Mouse (Mus musculus) MEL (cell line): ENCODE results near the gene Coq8b.
A peak's percentile ranks its signal among the peaks of the same experiment; 100 is the strongest.

Experiments used
- BHLHE40 ChIP-seq: IDR thresholded peaks from 2 replicates; pipeline ENCODE4 v1.6.1; 2012; ENCODE audit warnings: low read depth, mild to moderate bottlenecking, inconsistent platforms, low read length, improper control_type of control experiment, borderline replicate concordance
- CTCF ChIP-seq, 3 experiments: IDR thresholded peaks in 2 of 3; conservative IDR thresholded peaks in 1 of 3; 2 replicates each; pipeline ENCODE4 v1.5.1; 2011 to 2012; ENCODE audit warnings: low read length in 3 of 3, low read depth in 2 of 3, mild to moderate bottlenecking in 2 of 3, improper control_type of control experiment in 1 of 3, inconsistent platforms in 1 of 3, mixed read lengths in 1 of 3, moderate library complexity in 1 of 3; ENCODE audit not compliant: control insufficient read depth in 1 of 3, insufficient read depth in 1 of 3, poor library complexity in 1 of 3, severe bottlenecking in 1 of 3
- ELF1 ChIP-seq: IDR thresholded peaks from 2 replicates; pipeline ENCODE4 v1.6.1; 2014; ENCODE audit warnings: low read depth, mild to moderate bottlenecking, inconsistent platforms, low read length, improper control_type of control experiment, moderate library complexity
- EP300 ChIP-seq, 2 experiments: IDR thresholded peaks; 2 replicates each; pipeline ENCODE4 v1.6.1; 2011; ENCODE audit warnings: improper control_type of control experiment in 2 of 2, low read length in 2 of 2, low read depth in 1 of 2, mild to moderate bottlenecking in 1 of 2
- GATA1 ChIP-seq: IDR thresholded peaks from 2 replicates; pipeline ENCODE4 v1.6.1; 2011; ENCODE audit warnings: low read depth, low read length, improper control_type of control experiment
- MAFK ChIP-seq: IDR thresholded peaks from 2 replicates; pipeline ENCODE4 v1.6.1; 2011; ENCODE audit warnings: low read depth, mild to moderate bottlenecking, low read length, improper control_type of control experiment, borderline replicate concordance
- POLR2AphosphoS2 ChIP-seq: IDR thresholded peaks from 2 replicates; pipeline ENCODE4 v1.6.1; 2011; ENCODE audit warnings: low read length, improper control_type of control experiment
- RCOR1 ChIP-seq: IDR thresholded peaks from 2 replicates; pipeline ENCODE4 v1.6.1; 2012; ENCODE audit warnings: low read depth, mild to moderate bottlenecking, inconsistent platforms, low read length, improper control_type of control experiment
- TBP ChIP-seq: IDR thresholded peaks from 2 replicates; pipeline ENCODE4 v1.8.0; 2011; ENCODE audit warnings: low read depth, low read length, improper control_type of control experiment
- USF1 ChIP-seq: IDR thresholded peaks from 2 replicates; pipeline ENCODE4 v1.6.1; 2014; ENCODE audit warnings: low read depth, mild to moderate bottlenecking, inconsistent platforms, low read length, improper control_type of control experiment, moderate library complexity
- ZNF384 ChIP-seq: IDR thresholded peaks from 2 replicates; pipeline ENCODE4 v1.6.1; 2012; ENCODE audit warnings: low read depth, mild to moderate bottlenecking, inconsistent platforms, low read length, improper control_type of control experiment

GRCm38 (mm10) chr7:27228865-27229264 lies 4.0 kb upstream of the Coq8b start:
- TF ChIP-seq EP300 (IDR thresholded peaks at IDR 0.05; ENCODE audit: low read depth in 1 of 2, low read length in 2 of 2): no peak
- no peak for TF ChIP-seq GATA1
- no peak for TF ChIP-seq USF1
- TF ChIP-seq TBP: peak; percentile 93
- no peak for TF ChIP-seq POLR2AphosphoS2
- TF ChIP-seq ELF1: no peak
- TF ChIP-seq BHLHE40: no peak
- no peak for TF ChIP-seq RCOR1
- TF ChIP-seq CTCF (IDR thresholded peaks at IDR 0.05 in 2 of 3, conservative IDR thresholded peaks at IDR 0.05 in 1 of 3; ENCODE audit: control insufficient read depth in 1 of 3, insufficient read depth in 1 of 3, low read depth in 2 of 3, low read length in 3 of 3, poor library complexity in 1 of 3, severe bottlenecking in 1 of 3): no peak
- no peak for TF ChIP-seq MAFK
- TF ChIP-seq ZNF384: no peak
